Mouse (Mus musculus) brain, embryonic 14.5 days (tissue): ENCODE results near the gene Zfp36l2. TPM values are rescaled to one million over a fixed set of nuclear protein-coding genes. Genes with fewer than 3 reads are reported as not detected.

Experiments used
- DNase-seq: peaks from one replicate; pipeline ENCODE4 v3.0.0-alpha.2; 2011; ENCODE audit warnings: low read depth
- CTCF ChIP-seq: fragments of 200-500 bp; IDR thresholded peaks from 2 replicates; pipeline ENCODE4 v1.5.1; 2012; ENCODE audit warnings: inconsistent platforms, mild to moderate bottlenecking, moderate library complexity, borderline replicate concordance; ENCODE audit not compliant: insufficient read depth, insufficient read length; ENCODE audit errors: extremely low read depth
- POLR2A ChIP-seq: fragments of 200-500 bp; IDR thresholded peaks from 2 replicates; pipeline ENCODE4 v1.6.1; 2012; ENCODE audit warnings: mild to moderate bottlenecking, inconsistent platforms, borderline replicate concordance; ENCODE audit not compliant: poor library complexity, insufficient read depth, insufficient read length, severe bottlenecking; ENCODE audit errors: extremely low read depth
- polyA plus RNA-seq: library from polyadenylated mRNA; depleted of rRNA; stranded (reverse); fragments of >200 nt; gene quantifications from 2 replicates; pipeline ENCODE4 v1.2.3, GENCODE M21; 2012

Zfp36l2 gene
- polyA plus RNA-seq, 1 experiment, result 24.5 TPM

GRCm38 (mm10) chr17:84213464-84213863 lies 25.7 kb upstream of the Zfp36l2 start:
- DNase-seq, result no peak
- TF ChIP-seq POLR2A, result no peak
- no peak for TF ChIP-seq CTCF

- DNase-seq, result no peak
- TF ChIP-seq CTCF, result no peak
- TF ChIP-seq POLR2A, result no peak
These were observed 19.9 kb upstream of the Zfp36l2 start for GRCm38 (mm10) chr17:84207611-84208010.

- TF ChIP-seq POLR2A (no peak), CTCF (no peak)
- peak; percentile 41 for DNase-seq
These were observed 18.5 kb upstream of the Zfp36l2 start for GRCm38 (mm10) chr17:84206239-84206638.

GRCm38 (mm10) chr17:84204962-84205361 lies 17.2 kb upstream of the Zfp36l2 start:
- TF ChIP-seq POLR2A (no peak), CTCF (no peak)
- DNase-seq, result no peak

- TF ChIP-seq POLR2A (no peak), CTCF (no peak)
- DNase-seq, result no peak
These were observed 15.6 kb upstream of the Zfp36l2 start for GRCm38 (mm10) chr17:84203340-84203739.

- no peak for TF ChIP-seq POLR2A
These were observed 13.4 kb upstream of the Zfp36l2 start for GRCm38 (mm10) chr17:84201183-84201582.

GRCm38 (mm10) chr17:84197912-84198344 lies 10.2 kb upstream of the Zfp36l2 start:
- no peak for DNase-seq
- no peak for TF ChIP-seq POLR2A
- no peak for TF ChIP-seq CTCF

More at GRCm38 (mm10) chr17:84201183-84201582, 13.4 kb upstream of the Zfp36l2 start:
- DNase-seq, result no peak

- TF ChIP-seq CTCF (no peak), POLR2A (no peak)
These were observed 8.6 kb upstream of the Zfp36l2 start for GRCm38 (mm10) chr17:84196329-84196728.

GRCm38 (mm10) chr17:84195835-84196234 lies 8.1 kb upstream of the Zfp36l2 start:
- TF ChIP-seq CTCF (no peak), POLR2A (no peak)
- DNase-seq, result no peak

More at GRCm38 (mm10) chr17:84196329-84196728, 8.6 kb upstream of the Zfp36l2 start:
- no peak for DNase-seq

GRCm38 (mm10) chr17:84195003-84195395 lies 7.3 kb upstream of the Zfp36l2 start:
- no peak for DNase-seq
- TF ChIP-seq POLR2A (no peak), CTCF (no peak)

GRCm38 (mm10) chr17:84194282-84195002 lies 6.7 kb upstream of the Zfp36l2 start:
- DNase-seq, result no peak

GRCm38 (mm10) chr17:84193411-84193810 lies 5.7 kb upstream of the Zfp36l2 start:
- no peak for DNase-seq
- TF ChIP-seq POLR2A, result no peak
- TF ChIP-seq CTCF, result no peak

More at GRCm38 (mm10) chr17:84194282-84195002, 6.7 kb upstream of the Zfp36l2 start:
- no peak for TF ChIP-seq POLR2A
- TF ChIP-seq CTCF, result no peak

- DNase-seq, result no peak
- TF ChIP-seq POLR2A (no peak), CTCF (no peak)
These were observed 4.2 kb upstream of the Zfp36l2 start for GRCm38 (mm10) chr17:84191946-84192345.

- DNase-seq, result peak; percentile 78
- TF ChIP-seq POLR2A, result no peak
- peak; percentile 98 for TF ChIP-seq CTCF
These were observed 3.1 kb upstream of the Zfp36l2 start for GRCm38 (mm10) chr17:84190885-84191284.
